In the genomic region with DNA sequence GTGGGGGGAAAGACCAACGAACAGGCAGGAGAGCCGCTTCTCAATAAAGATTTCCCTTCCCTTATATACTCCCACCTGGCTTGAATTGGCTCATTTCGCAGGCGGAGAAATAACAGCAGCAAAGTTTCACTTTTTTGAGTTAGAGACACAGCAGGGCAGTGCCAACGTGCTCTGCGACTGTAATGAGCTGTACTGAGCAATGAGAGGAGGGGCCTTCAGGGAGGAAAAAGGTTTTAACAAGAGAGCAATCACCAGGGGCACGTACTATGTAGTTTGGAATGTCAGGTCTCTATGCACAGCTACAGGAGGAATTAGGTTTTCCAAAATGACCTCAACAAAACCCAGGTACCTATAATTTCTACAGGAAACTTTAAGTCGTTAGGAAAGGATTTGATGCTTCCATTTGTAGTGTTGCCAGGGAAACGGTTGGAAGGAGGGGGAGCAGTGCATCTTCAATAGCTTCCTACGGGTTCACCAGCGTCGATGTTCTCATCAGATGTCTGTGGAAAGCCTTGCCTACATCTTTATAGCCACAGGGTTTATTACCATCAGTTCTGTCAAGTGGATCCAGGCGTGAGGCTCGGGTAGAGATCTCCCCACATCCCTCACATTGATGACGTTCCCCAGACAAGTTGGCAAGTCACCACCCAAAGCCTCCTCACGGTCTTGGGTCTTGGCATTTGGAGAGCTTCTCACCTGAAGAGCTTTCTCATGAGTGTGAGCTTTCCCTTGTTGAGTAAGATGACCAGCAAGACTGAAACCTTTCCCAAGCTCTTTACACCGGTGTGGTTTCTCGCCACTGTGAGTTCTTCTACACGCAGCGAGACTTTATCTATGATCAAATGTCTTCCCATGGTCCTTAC, we compare ENCODE assay signal across 9 mouse cellular contexts. TPM values are rescaled to one million over a fixed set of nuclear protein-coding genes. Genes with fewer than 3 reads are reported as not detected.
DNase-seq lines count a peak whose midpoint lies in the region; ATAC-seq and TF ChIP-seq lines count a peak whose summit lies in the region.
"Had no signal": no experiment of that assay in that cellular context is flagged by ENCODE, and none has a peak within 500 bp of the region (broad histone marks: within the 10 kb centered on the region; RNA-seq: fewer than 3 reads in every experiment).

No protein-coding gene starts in this region.

- no peak for TF ChIP-seq CTCF in left cerebral cortex, adult 2 months (IDR thresholded peaks at IDR 0.05)

- DNase-seq in left cerebral cortex, adult 2 months (ENCODE audit: extremely low spot score in 1 of 2, low spot score in 2 of 2), result peak in 1 of 2 experiments; percentile 18
- DNase-seq in left cerebral cortex, adult 18-20 months (ENCODE audit: low spot score in 2 of 2), result no peak
- DNase-seq in forebrain, embryonic 14.5 days (ENCODE audit: low spot score), result peak; percentile 52
- no peak for DNase-seq in urinary bladder, postnatal 36 days (ENCODE audit: low spot score in 2 of 2)
- DNase-seq in urinary bladder, postnatal 10 days (ENCODE audit: low spot score), result no peak

- ATAC-seq in forebrain, embryonic 14.5 days, result peak; percentile 67
- no peak for ATAC-seq in liver, embryonic 15.5 days (ENCODE audit: insufficient read depth)
- peak; percentile 67; the same call in 1 of the 2 replicates for ATAC-seq in neural tube, embryonic 15.5 days (ENCODE audit: low FRiP score)
- no peak for ATAC-seq in inflammation-experienced regulatory T-cells, adult 6 months
- ATAC-seq: Patski had no signal

- peak overlapping the region; percentile 36; the same call in 1 of the 2 replicates for H3K27ac ChIP-seq in left cerebral cortex, adult 2 months
- 0 out of 2 replicates have a peak overlapping the region, but pooled peaks have one; percentile 3 for H3K27ac ChIP-seq in forebrain, embryonic 14.5 days (ENCODE audit: low read depth, low read length)
- H3K27ac ChIP-seq in liver, embryonic 15.5 days (replicated peaks), result no peak overlapping the region
- peak overlapping the region; percentile 58; the same call in 1 of the 2 replicates for H3K27ac ChIP-seq in neural tube, embryonic 15.5 days (replicated peaks)

- peak overlapping the region; percentile 40 for H3K4me2 ChIP-seq in forebrain, embryonic 14.5 days (ENCODE audit: low read length)
- peak overlapping the region; percentile 29; the same call in 1 of the 2 replicates for H3K4me2 ChIP-seq in liver, embryonic 15.5 days
- H3K4me2 ChIP-seq in neural tube, embryonic 15.5 days, result peak overlapping the region; percentile 60

- H3K27me3 ChIP-seq in forebrain, embryonic 14.5 days (replicated peaks; ENCODE audit: control insufficient read depth, insufficient read depth, low read length), result no peaks in the 10 kb centered on the region
- peaks cover 22% of the 10 kb centered on the region for H3K27me3 ChIP-seq in liver, embryonic 15.5 days
- no peaks in the 10 kb centered on the region for H3K27me3 ChIP-seq in neural tube, embryonic 15.5 days (replicated peaks)

- peaks cover 7% of the 10 kb centered on the region; the same call in 1 of the 2 replicates for H3K9me3 ChIP-seq in forebrain, embryonic 14.5 days (replicated peaks; ENCODE audit: control insufficient read depth, low read length)
- H3K9me3 ChIP-seq in liver, embryonic 15.5 days (replicated peaks), result no peaks in the 10 kb centered on the region
- H3K9me3 ChIP-seq in neural tube, embryonic 15.5 days (replicated peaks), result 0 out of 2 replicates have a peak, but pooled peaks cover 8% of the 10 kb centered on the region

- peak overlapping the region; percentile 54 for H3K9ac ChIP-seq in forebrain, embryonic 14.5 days (ENCODE audit: low read length)
- H3K9ac ChIP-seq in liver, embryonic 15.5 days, result no peak overlapping the region
- H3K9ac ChIP-seq in neural tube, embryonic 15.5 days (replicated peaks), result peak overlapping the region; percentile 34; the same call in 1 of the 2 replicates

- H3K4me1 ChIP-seq in forebrain, embryonic 14.5 days (ENCODE audit: control insufficient read depth, insufficient read depth, low read length), result peaks cover 6% of the 10 kb centered on the region; the same call in 1 of the 2 replicates
- no peaks in the 10 kb centered on the region for H3K4me1 ChIP-seq in liver, embryonic 15.5 days (replicated peaks)
- H3K4me1 ChIP-seq in neural tube, embryonic 15.5 days, result peaks cover 12% of the 10 kb centered on the region

- WGBS in forebrain, embryonic 14.5 days, result 35% methylated on average over 20 of the region's 20 CpGs
- WGBS in liver, embryonic 15.5 days (ENCODE audit: insufficient replicate concordance), result 42% methylated on average over 20 of the region's 20 CpGs
- 35% methylated on average over 20 of the region's 20 CpGs for WGBS in neural tube, embryonic 15.5 days

- peak overlapping the region; percentile 31; the same call in 1 of the 2 replicates for H3K4me3 ChIP-seq in left cerebral cortex, adult 2 months
- peak overlapping the region; percentile 25; the same call in 1 of the 2 replicates for H3K4me3 ChIP-seq in forebrain, embryonic 14.5 days (ENCODE audit: low read depth, low read length)
- no peak overlapping the region for H3K4me3 ChIP-seq in liver, embryonic 15.5 days (replicated peaks)
- H3K4me3 ChIP-seq in neural tube, embryonic 15.5 days (replicated peaks), result peak overlapping the region; percentile 32

- intact Hi-C loops in left cerebral cortex, adult 2 months (cut with DNase I), result no loop called here

- no peaks in the 10 kb centered on the region for H3K36me3 ChIP-seq in forebrain, embryonic 14.5 days (ENCODE audit: control insufficient read depth, insufficient read depth, low read length)
- no peaks in the 10 kb centered on the region for H3K36me3 ChIP-seq in liver, embryonic 15.5 days (replicated peaks)
- no peaks in the 10 kb centered on the region for H3K36me3 ChIP-seq in neural tube, embryonic 15.5 days

RNA-seq across cellular contexts. Expression of a gene that starts 7.2 kb away (rescaled TPM):
- not detected for total RNA-seq in left cerebral cortex, adult 2 months (2021)
- not detected for total RNA-seq in left cerebral cortex, adult 18-20 months (2021)
- polyA plus RNA-seq in forebrain, embryonic 14.5 days (2014; fragmentation: Nextera tagmentation; extraction: Ambion mirVana), result 0.20 TPM in 1 of 2 replicates, not detected in the other
- not detected in 2 replicates for polyA plus RNA-seq in liver, embryonic 15.5 days (2015; fragmentation: Nextera tagmentation; extraction: Ambion mirVana)
- 0.24 and 0.29 TPM in 2 replicates for polyA plus RNA-seq in neural tube, embryonic 15.5 days (2015; fragmentation: Nextera tagmentation; extraction: Ambion mirVana)
- not detected for polyA plus RNA-seq in inflammation-experienced regulatory T-cells, adult 6 months (2017; shearing (Covaris generic))
- polyA plus RNA-seq: Patski had no signal

RNA-seq across cellular contexts. Expression of a gene that starts 10.0 kb away (rescaled TPM):
- 10 to 100 TPM; 14.0 to 14.5 TPM for total RNA-seq in left cerebral cortex, adult 2 months (2021)
- 10 to 100 TPM; 12.2 to 14.1 TPM for total RNA-seq in left cerebral cortex, adult 18-20 months (2021)
- 20.5 and 21.6 TPM in 2 replicates for polyA plus RNA-seq in forebrain, embryonic 14.5 days (2014; fragmentation: Nextera tagmentation; extraction: Ambion mirVana)
- 1.7 TPM in 2 replicates for polyA plus RNA-seq in liver, embryonic 15.5 days (2015; fragmentation: Nextera tagmentation; extraction: Ambion mirVana)
- 20.0 and 20.2 TPM in 2 replicates for polyA plus RNA-seq in neural tube, embryonic 15.5 days (2015; fragmentation: Nextera tagmentation; extraction: Ambion mirVana)
- 10 to 100 TPM in 2 of 3 experiments, 1 to 10 TPM in 1; 6.6 to 13.0 (median 12.6) TPM for polyA plus RNA-seq in inflammation-experienced regulatory T-cells, adult 6 months (2017; shearing (Covaris generic))

RNA-seq across cellular contexts. Expression of a gene that starts 22.5 kb away (rescaled TPM):
- not detected for total RNA-seq in left cerebral cortex, adult 2 months (2021)
- not detected for total RNA-seq in left cerebral cortex, adult 18-20 months (2021)
- polyA plus RNA-seq in forebrain, embryonic 14.5 days (2014; fragmentation: Nextera tagmentation; extraction: Ambion mirVana), result not detected in 2 replicates
- polyA plus RNA-seq in liver, embryonic 15.5 days (2015; fragmentation: Nextera tagmentation; extraction: Ambion mirVana), result not detected in 2 replicates
- polyA plus RNA-seq in neural tube, embryonic 15.5 days (2015; fragmentation: Nextera tagmentation; extraction: Ambion mirVana), result 0.06 TPM in 1 of 2 replicates, not detected in the other
- not detected for polyA plus RNA-seq in inflammation-experienced regulatory T-cells, adult 6 months (2017; shearing (Covaris generic))
- polyA plus RNA-seq: Patski had no signal

RNA-seq across cellular contexts. Expression of a gene that starts 25.5 kb away (rescaled TPM):
- 10 to 100 TPM; 19.4 to 21.5 TPM for total RNA-seq in left cerebral cortex, adult 2 months (2021)
- total RNA-seq in left cerebral cortex, adult 18-20 months (2021), result 10 to 100 TPM; 19.7 to 21.9 TPM
- polyA plus RNA-seq in forebrain, embryonic 14.5 days (2014; fragmentation: Nextera tagmentation; extraction: Ambion mirVana), result 33.7 and 40.7 TPM in 2 replicates
- polyA plus RNA-seq in liver, embryonic 15.5 days (2015; fragmentation: Nextera tagmentation; extraction: Ambion mirVana), result 2.1 and 2.6 TPM in 2 replicates
- polyA plus RNA-seq in neural tube, embryonic 15.5 days (2015; fragmentation: Nextera tagmentation; extraction: Ambion mirVana), result 42.0 and 44.7 TPM in 2 replicates
- 10 to 100 TPM; 10.4 to 20.6 (median 19.0) TPM for polyA plus RNA-seq in inflammation-experienced regulatory T-cells, adult 6 months (2017; shearing (Covaris generic))

RNA-seq across cellular contexts. Expression of a gene that starts 43.6 kb away (rescaled TPM):
- total RNA-seq in left cerebral cortex, adult 2 months (2021), result under 1 TPM; 0.19 to 0.45 TPM
- under 1 TPM; 0.19 to 0.45 TPM for total RNA-seq in left cerebral cortex, adult 18-20 months (2021)
- 0.09 and 0.53 TPM in 2 replicates for polyA plus RNA-seq in forebrain, embryonic 14.5 days (2014; fragmentation: Nextera tagmentation; extraction: Ambion mirVana)
- 127 and 144 TPM in 2 replicates for polyA plus RNA-seq in liver, embryonic 15.5 days (2015; fragmentation: Nextera tagmentation; extraction: Ambion mirVana)
- polyA plus RNA-seq in neural tube, embryonic 15.5 days (2015; fragmentation: Nextera tagmentation; extraction: Ambion mirVana), result 3.0 and 11.2 TPM in 2 replicates
- 100 to 1,000 TPM in 2 of 3 experiments, 10 to 100 TPM in 1; 79.1 to 131 (median 126) TPM for polyA plus RNA-seq in inflammation-experienced regulatory T-cells, adult 6 months (2017; shearing (Covaris generic))
- polyA plus RNA-seq: Patski had no signal

Comparison
In these comparisons a context has a peak if more than half of its experiments do, and no peak if none do; other contexts are left out.
1. ATAC-seq: peak in forebrain, embryonic 14.5 days (single experiment) and neural tube, embryonic 15.5 days (single experiment); none in liver, embryonic 15.5 days (single experiment) and inflammation-experienced regulatory T-cells, adult 6 months (single experiment).
2. Peak in every context shown above with its lines, with median percentiles within 50 percentile points of each other: H3K4me2 ChIP-seq.